Mouse (Mus musculus) stomach, postnatal 0 days (tissue): ENCODE results near the gene Sema7a. TPM values are rescaled to one million over a fixed set of nuclear protein-coding genes. Genes with fewer than 3 reads are reported as not detected.

ENCODE experiments used
- ATAC-seq: fragments of 200-750 bp; cut with Nextera tagmentation; 2 replicates; pipeline ENCODE4 v1.8.0; 2017; ENCODE audit not compliant: low FRiP score, low TSS enrichment
- DNase-seq: peaks from one replicate; pipeline ENCODE4 v3.0.0-alpha.2; 2016; ENCODE audit warnings: low spot score
- H3K27ac ChIP-seq: fragments of 300-500 bp; sonication (generic); replicated peaks from 2 replicates; pipeline ENCODE4 v1.5.1; 2014; ENCODE audit warnings: mild to moderate bottlenecking, control low read depth
- H3K27me3 ChIP-seq: fragments of 300-500 bp; sonication (generic); 2 replicates; pipeline ENCODE4 v1.6.1; 2014; ENCODE audit warnings: low read length; ENCODE audit not compliant: control insufficient read depth, insufficient read depth
- H3K36me3 ChIP-seq: fragments of 300-500 bp; sonication (generic); 2 replicates; pipeline ENCODE4 v1.6.1; 2014; ENCODE audit warnings: low read length, mixed read lengths; ENCODE audit not compliant: control insufficient read depth, insufficient read depth
- H3K4me1 ChIP-seq: fragments of 300-500 bp; sonication (generic); replicated peaks from 2 replicates; pipeline ENCODE4 v1.6.1; 2014; ENCODE audit warnings: antibody characterized with exemption; ENCODE audit not compliant: control insufficient read depth, insufficient read depth
- H3K4me2 ChIP-seq: fragments of 300-500 bp; sonication (generic); replicated peaks from 2 replicates; pipeline ENCODE4 v1.6.1; 2014; ENCODE audit warnings: low read depth, mild to moderate bottlenecking, control low read depth, moderate library complexity
- H3K4me3 ChIP-seq: fragments of 300-500 bp; sonication (generic); 2 replicates; pipeline ENCODE4 v1.5.1; 2014; ENCODE audit warnings: low read depth, low read length, control low read depth
- H3K9ac ChIP-seq: fragments of 300-500 bp; sonication (generic); 2 replicates; pipeline ENCODE4 v1.6.1; 2014; ENCODE audit warnings: mild to moderate bottlenecking, low read length, control low read depth, mixed read lengths
- H3K9me3 ChIP-seq: fragments of 300-500 bp; sonication (generic); 2 replicates; pipeline ENCODE4 v1.6.1; 2016; ENCODE audit warnings: low read length; ENCODE audit not compliant: control insufficient read depth
- CTCF ChIP-seq: IDR thresholded peaks from 2 replicates; pipeline ENCODE4 v1.5.1; 2016; ENCODE audit warnings: antibody characterized with exemption, low read depth, mild to moderate bottlenecking, moderate library complexity
- EP300 ChIP-seq: optimal IDR thresholded peaks from 2 replicates; pipeline ENCODE3; 2016; ENCODE audit warnings: antibody characterized with exemption
- WGBS: fragments of 180-500 bp; shearing (Covaris S2); extraction: QIAGEN DNeasy Blood & Tissue Kit; methylation state at CpG from one replicate; pipeline ENCODE4 v1.1.7; 2014; 5-methylcytosine and 5-hydroxymethylcytosine counted together
- polyA plus RNA-seq: library from polyadenylated mRNA; unstranded; fragments of >200 nt; fragmentation: Nextera tagmentation; extraction: Ambion mirVana; gene quantifications from 2 replicates; pipeline ENCODE4 v1.2.1, GENCODE M21; 2015

Sema7a gene
- polyA plus RNA-seq, 1 experiment from 2014 or later: 1.0 TPM

GRCm38 (mm10) chr9:57974221-57974620, 34.3 kb downstream of the Sema7a start:
- ATAC-seq: no peak
- Histone ChIP-seq H3K9ac (no peak overlapping the region), H3K4me1 (peaks cover 5% of the 10 kb centered on the region; the same call in 1 of the 2 replicates), H3K36me3 (no peaks in the 10 kb centered on the region), H3K4me2 (no peak overlapping the region), H3K27ac (peak overlapping the region; percentile 67), H3K4me3 (no peak overlapping the region), H3K9me3 (no peaks in the 10 kb centered on the region), H3K27me3 (no peaks in the 10 kb centered on the region)
- 68% methylated on average over 5 of the region's 5 CpGs for WGBS
- TF ChIP-seq EP300 (no peak), CTCF (no peak)
- DNase-seq: no peak

DNA sequence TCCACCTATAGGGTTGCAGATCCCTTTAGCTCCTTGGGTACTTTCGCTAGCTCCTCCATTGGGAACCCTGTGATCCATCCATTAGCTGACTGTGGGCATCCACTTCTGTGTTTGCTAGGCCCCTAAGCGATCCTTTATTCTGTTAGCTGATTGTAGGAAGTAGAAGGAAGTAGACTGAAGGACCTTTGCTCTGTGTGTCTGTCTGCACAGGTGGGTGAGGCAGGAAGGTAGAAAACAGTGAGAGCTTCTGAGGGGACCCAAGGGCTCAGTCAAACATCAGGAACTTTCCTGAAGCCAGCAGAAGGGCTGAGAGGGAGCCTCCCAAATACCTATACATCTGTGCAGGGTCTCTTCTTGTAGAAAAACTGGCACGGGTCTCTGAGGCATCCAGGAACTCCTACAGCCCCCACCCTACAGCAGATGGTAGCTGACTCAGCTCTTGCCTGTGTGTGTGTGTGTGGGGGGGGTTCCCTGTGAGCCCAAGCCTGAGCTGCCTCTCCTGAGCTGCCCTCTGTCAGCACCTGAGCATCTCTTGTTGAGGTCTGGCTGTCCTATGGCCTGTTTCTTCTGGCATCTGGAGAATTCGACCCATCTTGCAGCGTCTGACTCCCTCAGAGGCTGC, 35.4 kb downstream of the Sema7a start:
- peak overlapping the region; percentile 61 for H3K27ac ChIP-seq
- peaks cover 5% of the 10 kb centered on the region; the same call in 1 of the 2 replicates for H3K4me1 ChIP-seq
- 68% methylated on average over 5 of the region's 5 CpGs for WGBS
- no peaks in the 10 kb centered on the region for H3K36me3 ChIP-seq
- H3K4me2 ChIP-seq: no peak overlapping the region
- no peaks in the 10 kb centered on the region for H3K27me3 ChIP-seq
- no peak overlapping the region for H3K4me3 ChIP-seq
- H3K9ac ChIP-seq: no peak overlapping the region
- peak; percentile 36; the same call in 1 of the 2 replicates for ATAC-seq
- DNase-seq: peak; percentile 33
- no peak for TF ChIP-seq EP300
- H3K9me3 ChIP-seq: no peaks in the 10 kb centered on the region

GRCm38 (mm10) chr9:57978025-57978424, 38.1 kb downstream of the Sema7a start:
- WGBS: 68% methylated on average over 6 of the region's 6 CpGs
- ATAC-seq (no peak), DNase-seq (no peak)
- no peak overlapping the region for H3K9ac ChIP-seq
- H3K27me3 ChIP-seq: no peaks in the 10 kb centered on the region
- no peak overlapping the region for H3K27ac ChIP-seq
- H3K4me1 ChIP-seq: peaks cover 2% of the 10 kb centered on the region; the same call in 1 of the 2 replicates
- H3K36me3 ChIP-seq: no peaks in the 10 kb centered on the region
- H3K4me3 ChIP-seq: no peak overlapping the region
- TF ChIP-seq CTCF (no peak), EP300 (no peak)
- H3K9me3 ChIP-seq: no peaks in the 10 kb centered on the region
- H3K4me2 ChIP-seq: no peak overlapping the region

DNA sequence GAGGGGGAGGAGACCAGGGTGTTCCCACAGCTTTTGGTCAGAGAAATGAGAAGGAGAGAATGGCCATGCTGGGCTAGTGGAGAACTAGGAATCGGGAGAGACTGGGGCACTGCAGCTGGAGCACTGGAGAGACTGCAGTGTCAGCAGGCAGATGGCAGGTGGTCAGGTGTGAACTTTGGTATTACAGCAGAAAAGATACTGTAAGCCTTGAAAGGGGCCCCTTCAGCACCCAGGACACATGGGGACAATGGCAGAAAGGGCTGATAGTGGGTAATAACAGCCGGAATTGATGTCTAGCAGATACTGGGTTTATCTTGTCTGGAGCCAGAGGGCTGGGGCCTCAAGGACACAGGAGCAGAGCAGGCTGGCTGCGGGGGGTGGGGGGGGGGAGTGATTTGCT, 38.9 kb downstream of the Sema7a start:
- Histone ChIP-seq H3K9me3 (no peaks in the 10 kb centered on the region), H3K4me1 (no peaks in the 10 kb centered on the region), H3K4me3 (no peak overlapping the region), H3K27me3 (no peaks in the 10 kb centered on the region), H3K36me3 (no peaks in the 10 kb centered on the region), H3K4me2 (no peak overlapping the region), H3K9ac (no peak overlapping the region), H3K27ac (no peak overlapping the region)
- DNase-seq (no peak), ATAC-seq (no peak)
- WGBS: 52% methylated on average over 3 of the region's 3 CpGs
- TF ChIP-seq EP300 (no peak), CTCF (no peak)

DNA sequence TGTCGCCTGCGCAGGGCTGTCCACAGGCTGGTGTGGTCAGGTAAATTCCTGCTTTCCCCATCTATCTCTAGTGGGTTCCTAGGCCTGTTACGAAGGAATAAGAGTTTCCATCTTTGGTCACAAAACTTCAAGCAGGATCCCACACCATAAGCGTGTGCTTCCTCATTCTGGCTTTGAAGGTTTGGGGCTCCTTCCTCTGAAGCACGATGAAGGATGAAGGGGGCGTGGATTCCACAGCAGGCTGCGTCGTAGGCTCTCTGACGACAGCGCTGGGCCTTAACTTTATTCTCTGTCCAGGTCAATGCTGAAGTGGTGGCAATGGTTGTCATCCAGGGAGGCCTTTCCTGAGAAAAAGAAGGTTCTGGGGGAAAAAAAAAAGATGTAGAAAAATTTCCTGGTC, 40.7 kb downstream of the Sema7a start:
- 78% methylated on average over 10 of the region's 10 CpGs for WGBS
- Histone ChIP-seq H3K27me3 (no peaks in the 10 kb centered on the region), H3K27ac (no peak overlapping the region), H3K36me3 (no peaks in the 10 kb centered on the region), H3K9me3 (no peaks in the 10 kb centered on the region), H3K4me2 (no peak overlapping the region), H3K4me1 (no peaks in the 10 kb centered on the region), H3K9ac (no peak overlapping the region), H3K4me3 (no peak overlapping the region)
- DNase-seq: no peak
- TF ChIP-seq CTCF: no peak
- no peak for TF ChIP-seq EP300
- no peak for ATAC-seq

- WGBS: 90% methylated on average over 8 of the region's 8 CpGs
- ATAC-seq (no peak), DNase-seq (no peak)
- no peak overlapping the region for H3K4me3 ChIP-seq
- H3K27me3 ChIP-seq: no peaks in the 10 kb centered on the region
- H3K4me2 ChIP-seq: no peak overlapping the region
- no peaks in the 10 kb centered on the region for H3K9me3 ChIP-seq
- no peak overlapping the region for H3K27ac ChIP-seq
- no peaks in the 10 kb centered on the region for H3K36me3 ChIP-seq
- TF ChIP-seq EP300: no peak
- no peak for TF ChIP-seq CTCF
- H3K4me1 ChIP-seq: no peaks in the 10 kb centered on the region
- H3K9ac ChIP-seq: no peak overlapping the region
Observed at GRCm38 (mm10) chr9:57985304-57985703, 45.4 kb downstream of the Sema7a start.
